Mouse (Mus musculus) C2C12 (cell line): Measurements from ENCODE around the gene Commd1.

Experiments used
- CEBPB ChIP-seq: IDR thresholded peaks from one replicate; pipeline ENCODE4 v1.6.1; 2011; ENCODE audit warnings: low read depth, mild to moderate bottlenecking, control low read depth, moderate library complexity
- CTCF ChIP-seq: IDR thresholded peaks from one replicate; pipeline ENCODE4 v1.5.1; 2011; ENCODE audit not compliant: control insufficient read depth, insufficient read depth, insufficient read length
- MYOG ChIP-seq: IDR thresholded peaks from one replicate; pipeline ENCODE4 v1.6.1; 2011; ENCODE audit not compliant: control insufficient read depth, insufficient read length; ENCODE audit errors: extremely low read depth

- TF ChIP-seq MYOG (no peak), CTCF (no peak), CEBPB (no peak)
These were observed 1.1 kb downstream of the Commd1 start for GRCm38 (mm10) chr11:22981041-22981440.
